Mouse (Mus musculus): ENCODE data around the gene Wnt7a.
A peak's percentile ranks its signal among the peaks of the same experiment; 100 is the strongest.

The Wnt7a gene

DNA sequence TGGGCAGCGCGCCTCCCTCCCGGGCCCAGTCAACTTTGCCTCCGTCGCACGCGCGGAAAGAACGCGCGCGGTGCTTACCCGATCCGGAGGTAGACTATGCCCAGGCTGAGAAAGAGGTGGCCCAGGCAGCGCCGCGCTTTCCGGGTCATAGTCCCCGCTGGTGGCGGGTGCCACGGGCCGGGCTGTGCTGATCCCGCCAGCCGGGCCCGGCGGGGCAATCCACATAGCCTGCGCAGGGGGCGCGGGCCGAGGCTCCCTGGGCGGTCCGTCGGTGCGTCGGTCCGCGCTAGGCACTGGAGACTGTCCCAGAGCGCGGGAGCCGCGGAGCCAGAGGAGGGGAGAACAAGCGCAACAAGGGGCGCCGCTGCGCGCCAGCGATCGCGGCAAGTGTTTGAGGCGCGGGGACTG, at the start of gene Wnt7a:
Wnt7a (minus strand) TSS at position 403 of the 408 bp plus-strand sequence.
- no peak for DNase-seq (ENCODE audit: low read depth in 1 of 2, low spot score in 2 of 2)

- no peak for DNase-seq (ENCODE audit: low read depth in 1 of 2, low spot score in 2 of 2)
These were observed 48.3 kb upstream of the Wnt7a start for GRCm38 (mm10) chr6:91459471-91459870.

- DNase-seq (ENCODE audit: low read depth in 1 of 2, low spot score in 2 of 2): no peak
These were observed 43.4 kb upstream of the Wnt7a start for GRCm38 (mm10) chr6:91454546-91454945.

- DNase-seq (ENCODE audit: low read depth in 1 of 2, low spot score in 2 of 2): no peak
These were observed 40.9 kb upstream of the Wnt7a start for GRCm38 (mm10) chr6:91452056-91452455.

- DNase-seq (ENCODE audit: low read depth in 1 of 2, low spot score in 2 of 2): no peak
These were observed 38.5 kb upstream of the Wnt7a start for GRCm38 (mm10) chr6:91449472-91450225.

DNA sequence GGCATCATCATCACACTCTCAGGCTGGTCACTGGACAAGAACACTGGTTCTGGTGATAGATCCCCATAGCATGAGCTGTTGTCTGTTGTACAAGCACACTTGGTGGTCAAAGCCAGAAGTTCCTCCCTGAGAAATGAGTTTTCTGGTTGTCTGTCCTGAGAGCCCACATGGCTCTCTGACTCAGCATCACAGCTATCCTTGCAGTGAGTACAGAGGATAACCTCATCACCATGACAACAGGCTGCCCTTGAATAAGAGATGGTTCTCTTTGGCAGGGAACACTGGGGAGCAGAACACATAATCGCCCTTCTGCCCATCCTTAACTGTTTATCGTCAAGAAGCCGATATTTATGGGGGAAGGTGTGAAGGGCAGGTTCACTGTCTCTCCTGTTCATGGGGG, 34.2 kb upstream of the Wnt7a start:
- DNase-seq (ENCODE audit: low read depth in 1 of 2, low spot score in 2 of 2): no peak

- DNase-seq (ENCODE audit: low read depth in 1 of 2, low spot score in 2 of 2): no peak
These were observed 30.0 kb upstream of the Wnt7a start for GRCm38 (mm10) chr6:91441145-91441662.

DNA sequence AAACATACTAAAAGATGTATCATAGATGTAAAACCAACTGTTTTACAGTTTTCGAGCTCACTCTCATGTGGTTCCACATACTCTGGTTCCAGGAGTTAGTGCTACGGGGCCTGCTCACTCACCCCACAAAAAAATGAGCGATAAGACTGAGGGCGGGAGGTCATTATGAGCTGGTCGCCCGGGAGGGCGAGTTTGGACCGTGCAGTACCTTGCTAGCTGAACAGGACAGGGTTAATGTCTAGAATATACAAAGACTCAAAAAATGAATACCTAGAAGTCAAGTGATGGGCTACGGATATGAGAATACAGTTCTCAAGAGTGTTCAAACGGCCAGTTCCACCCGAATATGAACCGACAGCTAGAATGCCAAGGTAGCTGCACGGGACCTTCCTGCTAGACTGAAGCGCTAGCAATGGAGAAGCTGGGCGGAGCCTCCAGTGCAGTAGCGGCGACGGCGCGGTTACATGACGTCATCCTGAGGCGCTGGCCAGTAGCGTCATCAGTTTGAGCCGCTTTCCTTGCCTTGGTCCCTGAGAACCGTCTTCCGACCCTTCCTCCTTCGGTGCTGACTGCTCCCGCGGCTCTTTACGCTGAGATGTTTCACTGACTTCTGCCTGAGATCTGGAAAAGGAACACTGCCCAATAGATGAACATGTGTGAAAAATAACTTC, 29.4 kb upstream of the Wnt7a start:
- peak; percentile 85 to 96 for DNase-seq (ENCODE audit: low read depth in 1 of 2, low spot score in 2 of 2)

GRCm38 (mm10) chr6:91424151-91424550, 13.0 kb upstream of the Wnt7a start:
- no peak for DNase-seq (ENCODE audit: low read depth in 1 of 2, low spot score in 2 of 2)

DNA sequence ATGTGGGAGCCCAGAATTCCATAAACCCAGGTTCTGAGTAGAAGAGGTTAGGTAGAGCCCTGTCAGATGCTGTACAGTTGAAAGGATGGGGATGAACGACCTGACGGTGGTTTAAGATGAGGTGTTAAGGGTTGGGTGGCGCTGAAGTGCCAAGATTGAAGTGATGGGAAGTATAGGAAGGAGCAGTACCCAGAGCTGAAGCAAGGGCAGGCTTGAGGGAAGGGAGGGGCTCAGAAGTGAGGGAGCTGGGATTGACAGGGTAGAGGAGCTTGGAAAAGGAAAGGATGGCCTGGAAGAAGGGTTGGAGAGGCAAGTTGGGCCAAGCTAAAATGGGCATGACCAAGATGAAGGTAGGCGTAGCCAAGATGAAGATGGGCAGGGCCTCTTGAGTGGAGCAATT, 10.5 kb upstream of the Wnt7a start:
- DNase-seq (ENCODE audit: low read depth in 1 of 2, low spot score in 2 of 2): no peak

- DNase-seq (ENCODE audit: low read depth in 1 of 2, low spot score in 2 of 2): no peak
These were observed 6.2 kb upstream of the Wnt7a start for GRCm38 (mm10) chr6:91417291-91417845.

GRCm38 (mm10) chr6:91416146-91416545, 5.0 kb upstream of the Wnt7a start:
- DNase-seq (ENCODE audit: low read depth in 1 of 2, low spot score in 2 of 2): no peak

- DNase-seq (ENCODE audit: low read depth in 1 of 2, low spot score in 2 of 2): no peak
These were observed 3.7 kb upstream of the Wnt7a start for GRCm38 (mm10) chr6:91414890-91415289.

DNA sequence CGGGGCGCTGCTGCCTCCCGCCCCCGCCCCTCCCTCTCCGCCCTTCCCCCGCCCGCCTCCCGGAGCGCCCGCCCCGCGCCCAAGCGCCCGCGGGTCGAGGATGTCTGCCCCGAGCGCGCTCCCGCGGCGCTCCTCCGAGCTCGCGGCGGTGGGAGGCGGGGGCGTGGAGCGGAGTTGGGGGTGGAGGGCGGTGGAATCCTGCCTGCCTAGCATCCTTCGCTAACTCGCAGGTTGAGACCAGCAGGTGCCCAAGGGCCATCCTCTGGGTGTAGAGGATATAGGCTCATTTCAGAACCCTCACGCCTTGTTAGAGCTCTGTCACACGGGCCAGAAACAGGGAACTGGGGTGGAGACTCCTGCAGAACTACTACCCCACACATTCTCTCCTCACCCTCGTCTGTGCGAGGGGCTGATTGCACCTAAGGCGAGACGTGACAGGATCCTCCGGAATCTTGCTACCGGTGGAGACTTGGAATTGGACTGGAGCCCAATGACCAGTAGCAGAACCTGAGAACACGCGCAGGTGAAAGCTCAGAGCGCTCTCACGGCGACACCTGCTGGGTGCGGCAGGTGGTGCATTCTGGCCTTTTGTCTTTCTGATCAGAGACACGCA, 312 bp upstream of the Wnt7a start:
- DNase-seq (ENCODE audit: low read depth in 1 of 2, low spot score in 2 of 2): no peak

GRCm38 (mm10) chr6:91410168-91410780, 889 bp downstream of the Wnt7a start:
- no peak for DNase-seq (ENCODE audit: low read depth in 1 of 2, low spot score in 2 of 2)

GRCm38 (mm10) chr6:91409448-91410167, 1.6 kb downstream of the Wnt7a start:
- no peak for DNase-seq (ENCODE audit: low read depth in 1 of 2, low spot score in 2 of 2)

DNA sequence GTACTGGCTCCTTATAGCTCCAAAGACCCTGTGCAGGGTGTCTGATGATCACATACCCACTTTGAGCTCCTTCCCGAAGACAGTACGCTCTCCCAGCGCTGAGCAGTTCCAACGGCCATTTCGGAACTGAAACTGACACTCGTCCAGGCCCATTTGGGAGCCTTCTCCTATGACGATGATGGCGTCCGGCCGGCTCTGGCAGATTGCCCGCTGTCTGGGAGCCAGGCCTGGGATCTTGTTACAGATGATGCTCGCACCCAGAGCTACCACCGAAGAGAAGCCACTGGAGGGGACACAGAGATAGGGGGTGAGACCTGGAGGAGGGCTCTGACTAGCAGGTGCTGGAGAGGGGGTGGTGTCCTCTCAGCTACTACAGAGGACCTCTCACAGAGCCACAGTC, 2.5 kb downstream of the Wnt7a start:
- no peak for DNase-seq (ENCODE audit: low read depth in 1 of 2, low spot score in 2 of 2)

GRCm38 (mm10) chr6:91401591-91401990, 9.6 kb downstream of the Wnt7a start:
- DNase-seq (ENCODE audit: low read depth in 1 of 2, low spot score in 2 of 2): no peak

GRCm38 (mm10) chr6:91400514-91400913, 10.6 kb downstream of the Wnt7a start:
- DNase-seq (ENCODE audit: low read depth in 1 of 2, low spot score in 2 of 2): no peak

DNA sequence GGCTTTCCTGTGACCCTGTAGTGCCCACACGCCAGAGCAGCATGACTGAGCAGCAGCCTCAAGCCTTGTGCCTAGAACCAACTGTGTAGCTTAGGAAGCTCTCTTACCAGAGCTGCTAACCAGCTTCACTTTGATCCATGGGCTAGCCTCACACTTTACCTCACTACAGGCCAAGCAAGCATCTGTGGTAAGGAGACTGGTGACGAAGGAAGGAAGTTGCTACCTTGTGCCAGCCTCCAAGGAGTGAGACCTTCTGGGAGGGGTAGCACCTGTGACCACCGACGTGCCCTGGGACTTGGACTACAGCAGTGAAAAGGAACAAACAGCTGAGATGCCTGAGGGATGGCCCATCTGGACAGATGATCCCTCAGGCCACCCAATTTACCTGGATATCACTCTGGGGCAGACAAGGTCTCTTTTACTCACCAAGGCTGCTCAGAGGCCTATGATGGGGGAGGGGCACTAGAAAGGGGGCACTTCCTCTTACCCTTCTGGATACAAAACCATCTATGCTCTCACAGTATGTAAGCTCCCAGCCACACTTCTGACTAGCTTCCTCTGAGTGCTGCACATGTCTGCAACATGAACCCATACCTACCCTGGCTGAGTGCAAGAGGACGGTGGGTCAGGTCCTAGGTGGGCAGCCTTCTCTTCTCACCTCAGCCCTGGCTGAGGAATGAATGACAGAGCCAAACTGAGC, 18.5 kb downstream of the Wnt7a start:
- DNase-seq (ENCODE audit: low read depth in 1 of 2, low spot score in 2 of 2): no peak

All from monocyte, adult 2 months (primary cell).